Comparison of ENCODE assay signal across 27 mouse cellular contexts in genomic region chr13:75384631-75385340, GRCm38 (mm10).
DNase-seq lines count a peak whose midpoint lies in the region; ATAC-seq lines count a peak whose summit lies in the region.
"Had no signal": no experiment of that assay in that cellular context is flagged by ENCODE, and none has a peak within 500 bp of the region (broad histone marks: within the 10 kb centered on the region; RNA-seq: fewer than 3 reads in every experiment).

No protein-coding gene starts in this region.

- H3K9ac ChIP-seq in liver, embryonic 16.5 days (ENCODE audit: low read depth, low read length): no peak overlapping the region
- no peak overlapping the region for H3K9ac ChIP-seq in liver, embryonic 12.5 days
- H3K9ac ChIP-seq: embryonic facial prominence, embryonic 12.5 days; embryonic facial prominence, embryonic 15.5 days; forebrain, postnatal 0 days; heart, embryonic 12.5 days; heart, embryonic 15.5 days; hindbrain, embryonic 13.5 days had no signal

- H3K4me1 ChIP-seq in liver, embryonic 16.5 days (ENCODE audit: control insufficient read depth, low read depth, low read length): no peaks in the 10 kb centered on the region
- peaks cover 5% of the 10 kb centered on the region; the same call in 1 of the 2 replicates for H3K4me1 ChIP-seq in liver, embryonic 12.5 days
- H3K4me1 ChIP-seq: embryonic facial prominence, embryonic 12.5 days; embryonic facial prominence, embryonic 15.5 days; heart, embryonic 12.5 days; heart, embryonic 15.5 days; hindbrain, embryonic 10.5 days; hindbrain, embryonic 13.5 days had no signal

- ATAC-seq in liver, embryonic 16.5 days (ENCODE audit: low read depth): peak; percentile 66; the same call in 1 of the 2 replicates
- no peak for ATAC-seq in liver, embryonic 12.5 days
- no peak for ATAC-seq in CD4-positive, CD25-positive, alpha-beta regulatory T cell, adult 4 months
- ATAC-seq: activated CD4-positive, CD25-positive, alpha-beta regulatory T cell, adult 4 months; forebrain, embryonic 14.5 days; forebrain, postnatal 0 days; hindbrain, embryonic 16.5 days had no signal

- WGBS in liver, embryonic 16.5 days (ENCODE audit: insufficient replicate concordance): 37% methylated on average over 4 of the region's 4 CpGs
- 44% methylated on average over 4 of the region's 4 CpGs for WGBS in liver, embryonic 12.5 days (ENCODE audit: insufficient replicate concordance)

- H3K27ac ChIP-seq in liver, embryonic 16.5 days (ENCODE audit: low read length): no peak overlapping the region
- H3K27ac ChIP-seq in liver, embryonic 12.5 days: no peak overlapping the region
- H3K27ac ChIP-seq: embryonic facial prominence, embryonic 12.5 days; embryonic facial prominence, embryonic 15.5 days; heart, embryonic 15.5 days; hindbrain, embryonic 10.5 days; hindbrain, embryonic 13.5 days had no signal

- DNase-seq in kidney, adult 9 months: peak; percentile 22
- DNase-seq in kidney, postnatal 25 days: no peak
- peak; percentile 27 for DNase-seq in brain, adult 2 months (ENCODE audit: low read depth, low spot score)
- no peak for DNase-seq in gastrocnemius, adult 18-20 months (ENCODE audit: low spot score)
- DNase-seq: adrenal gland, postnatal 10 days; adrenal gland, postnatal 36 days; cerebellum, adult 11 months; cerebellum, adult 2 months; cerebellum, adult 9-11 months; cerebellum, postnatal 25 days; forebrain, postnatal 0 days; gastrocnemius, postnatal 25 days; heart, adult 18-20 months; heart, postnatal 10 days; heart, postnatal 36 days had no signal

- no peak overlapping the region for H3K4me2 ChIP-seq in liver, embryonic 16.5 days (ENCODE audit: low read depth, low read length)
- no peak overlapping the region for H3K4me2 ChIP-seq in liver, embryonic 12.5 days
- H3K4me2 ChIP-seq: embryonic facial prominence, embryonic 12.5 days; embryonic facial prominence, embryonic 15.5 days; heart, embryonic 12.5 days; heart, embryonic 15.5 days; hindbrain, embryonic 13.5 days had no signal

- no peaks in the 10 kb centered on the region for H3K27me3 ChIP-seq in liver, embryonic 16.5 days (ENCODE audit: control insufficient read depth, insufficient read depth, low read depth, low read length)
- H3K27me3 ChIP-seq in liver, embryonic 12.5 days (replicated peaks): no peaks in the 10 kb centered on the region
- H3K27me3 ChIP-seq: embryonic facial prominence, embryonic 12.5 days; embryonic facial prominence, embryonic 15.5 days; heart, embryonic 12.5 days; heart, embryonic 15.5 days; hindbrain, embryonic 13.5 days had no signal

- no peaks in the 10 kb centered on the region for H3K9me3 ChIP-seq in liver, embryonic 16.5 days (replicated peaks; ENCODE audit: control insufficient read depth, low read length)
- no peaks in the 10 kb centered on the region for H3K9me3 ChIP-seq in liver, embryonic 12.5 days (replicated peaks)
- H3K9me3 ChIP-seq: embryonic facial prominence, embryonic 12.5 days; embryonic facial prominence, embryonic 15.5 days; heart, embryonic 12.5 days; heart, embryonic 15.5 days; hindbrain, embryonic 10.5 days; hindbrain, embryonic 13.5 days had no signal

- no peak overlapping the region for H3K4me3 ChIP-seq in liver, embryonic 16.5 days (ENCODE audit: low read depth, low read length)
- H3K4me3 ChIP-seq in liver, embryonic 12.5 days: no peak overlapping the region
- H3K4me3 ChIP-seq: embryonic facial prominence, embryonic 12.5 days; embryonic facial prominence, embryonic 15.5 days; heart, embryonic 12.5 days; heart, embryonic 15.5 days; hindbrain, embryonic 10.5 days; hindbrain, embryonic 13.5 days had no signal

- H3K36me3 ChIP-seq in liver, embryonic 16.5 days (ENCODE audit: control insufficient read depth, insufficient read depth): no peaks in the 10 kb centered on the region
- H3K36me3 ChIP-seq in liver, embryonic 12.5 days: no peaks in the 10 kb centered on the region
- H3K36me3 ChIP-seq: embryonic facial prominence, embryonic 12.5 days; embryonic facial prominence, embryonic 15.5 days; heart, embryonic 12.5 days; heart, embryonic 15.5 days; hindbrain, embryonic 10.5 days; hindbrain, embryonic 13.5 days had no signal

Comparison
In these comparisons a context has a peak if more than half of its experiments do, and no peak if none do; other contexts are left out.
1. DNase-seq: peak in kidney, adult 9 months (single experiment) and brain, adult 2 months (single experiment); none in kidney, postnatal 25 days (0 of 2) and gastrocnemius, adult 18-20 months (single experiment).